Mouse (Mus musculus) liver, adult 2 months (tissue): ENCODE data around the gene Ndufaf7. TPM values are rescaled to one million over a fixed set of nuclear protein-coding genes. Genes with fewer than 3 reads are reported as not detected.

Experiments used
- DNase-seq: peaks from one replicate; pipeline ENCODE4 v3.0.0-alpha.2; 2011; ENCODE audit warnings: low read depth, low spot score; ENCODE audit errors: extremely low read depth
- H3K27ac ChIP-seq: fragments of 200-500 bp; replicated peaks from 2 replicates; pipeline ENCODE4 v1.5.1; 2012; ENCODE audit warnings: low read depth, mild to moderate bottlenecking, control low read depth, inconsistent platforms, low read length; ENCODE audit not compliant: insufficient read depth
- H3K27me3 ChIP-seq: fragments of 200-500 bp; 2 replicates; pipeline ENCODE4 v1.6.1; 2012; ENCODE audit warnings: mild to moderate bottlenecking, moderate library complexity, low read length, inconsistent platforms; ENCODE audit not compliant: control insufficient read depth, insufficient read depth
- H3K36me3 ChIP-seq: fragments of 200-500 bp; 2 replicates; pipeline ENCODE4 v1.6.1; 2012; ENCODE audit warnings: low read length, inconsistent platforms; ENCODE audit not compliant: control insufficient read depth, insufficient read depth
- H3K4me1 ChIP-seq: fragments of 200-500 bp; 2 replicates; pipeline ENCODE4 v1.6.1; 2011; ENCODE audit warnings: low read length; ENCODE audit not compliant: control insufficient read depth, insufficient read depth
- H3K4me3 ChIP-seq: fragments of 200-500 bp; 2 replicates; pipeline ENCODE4 v1.5.1; 2011; ENCODE audit warnings: low read depth, mild to moderate bottlenecking, control low read depth, low read length, moderate library complexity; ENCODE audit not compliant: insufficient read depth
- H3K79me2 ChIP-seq: fragments of 200-500 bp; 2 replicates; pipeline ENCODE4 v1.6.1; 2012; ENCODE audit warnings: inconsistent platforms, mild to moderate bottlenecking, low read length, moderate library complexity; ENCODE audit not compliant: control insufficient read depth, insufficient read depth
- H3K9ac ChIP-seq: fragments of 200-500 bp; 2 replicates; pipeline ENCODE4 v1.6.1; 2012; ENCODE audit warnings: low read depth, mild to moderate bottlenecking, control low read depth, inconsistent platforms, low read length
- CTCF ChIP-seq: fragments of 200-500 bp; IDR thresholded peaks from 2 replicates; pipeline ENCODE4 v1.5.1; 2011; ENCODE audit warnings: low read depth, low read length, control low read depth
- POLR2A ChIP-seq: fragments of 200-500 bp; IDR thresholded peaks from 2 replicates; pipeline ENCODE4 v1.6.1; 2011; ENCODE audit warnings: low read length, control low read depth; ENCODE audit not compliant: insufficient read depth; ENCODE audit errors: extremely low read depth
- WGBS: fragments of 180-500 bp; shearing (Covaris S2); methylation state at CpG from one replicate; pipeline ENCODE4 v1.1.7; 2018; 5-methylcytosine and 5-hydroxymethylcytosine counted together
- polyA plus RNA-seq: library from polyadenylated mRNA; depleted of rRNA; stranded (reverse); fragments of >200 nt; gene quantifications from 2 replicates; pipeline ENCODE4 v1.2.3, GENCODE M21; 2012; rRNA removed
- total RNA-seq: library from RNA; depleted of rRNA; stranded (reverse); fragments of >200 nt; gene quantifications from 2 replicates; pipeline ENCODE4 v1.2.3, GENCODE M21; 2014; rRNA removed

Ndufaf7 gene
- total and polyA plus RNA-seq, 2 experiments, result 5.5 to 17.3 TPM

DNA sequence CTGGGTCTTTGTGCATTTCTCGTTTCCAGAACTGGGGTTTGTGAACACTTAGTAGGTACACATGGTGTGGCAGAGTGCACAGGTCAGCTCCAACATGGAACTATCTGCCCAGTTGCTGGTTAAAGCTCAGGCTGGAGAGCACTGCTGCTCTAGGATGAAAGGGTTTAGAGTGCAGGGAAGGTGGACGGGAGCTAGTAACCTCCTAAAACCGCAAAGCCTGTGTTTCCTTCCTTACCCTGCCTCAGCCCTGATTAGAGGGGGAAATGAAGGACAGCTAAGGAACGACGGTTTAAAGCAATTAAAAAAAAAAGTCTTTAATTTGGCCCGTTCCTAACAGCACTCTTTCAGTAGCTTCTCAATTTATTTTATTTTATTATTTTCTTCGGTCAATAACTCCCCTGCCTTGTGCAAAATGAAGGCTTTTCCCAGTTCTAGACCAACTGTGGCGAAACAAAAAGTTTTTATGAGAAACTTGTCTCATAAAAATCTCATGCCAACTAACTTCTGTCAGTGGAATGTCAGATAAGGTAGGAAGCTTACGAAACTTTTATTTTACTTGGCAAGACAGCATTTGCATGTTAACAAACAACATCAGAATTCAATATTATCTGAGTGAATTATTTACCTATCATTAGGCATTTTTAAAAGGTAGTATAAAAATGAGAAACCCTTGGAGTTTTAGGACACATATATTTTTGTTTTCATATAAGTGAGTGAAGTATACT lies 55.5 kb downstream of the Ndufaf7 start:
- Histone ChIP-seq H3K36me3 (no peaks in the 10 kb centered on the region), H3K27me3 (no peaks in the 10 kb centered on the region), H3K4me1 (peaks cover 24% of the 10 kb centered on the region), H3K27ac (peak overlapping the region; percentile 97), H3K4me3 (peak overlapping the region; percentile 36), H3K9ac (peak overlapping the region; percentile 49), H3K79me2 (peaks cover 2% of the 10 kb centered on the region; the same call in 1 of the 2 replicates)
- 11% methylated on average over 9 of the region's 9 CpGs for WGBS
- DNase-seq, result peak; percentile 96
- TF ChIP-seq CTCF, result no peak
- TF ChIP-seq POLR2A, result no peak

GRCm38 (mm10) chr17:78993670-78994069 lies 56.7 kb downstream of the Ndufaf7 start:
- Histone ChIP-seq H3K27ac (no peak overlapping the region), H3K4me3 (no peak overlapping the region), H3K27me3 (no peaks in the 10 kb centered on the region), H3K4me1 (peaks cover 23% of the 10 kb centered on the region), H3K36me3 (no peaks in the 10 kb centered on the region), H3K9ac (no peak overlapping the region), H3K79me2 (peaks cover 5% of the 10 kb centered on the region; the same call in 1 of the 2 replicates)
- no peak for TF ChIP-seq CTCF
- no peak for DNase-seq
- WGBS, result 77% methylated on average over 2 of the region's 2 CpGs

DNA sequence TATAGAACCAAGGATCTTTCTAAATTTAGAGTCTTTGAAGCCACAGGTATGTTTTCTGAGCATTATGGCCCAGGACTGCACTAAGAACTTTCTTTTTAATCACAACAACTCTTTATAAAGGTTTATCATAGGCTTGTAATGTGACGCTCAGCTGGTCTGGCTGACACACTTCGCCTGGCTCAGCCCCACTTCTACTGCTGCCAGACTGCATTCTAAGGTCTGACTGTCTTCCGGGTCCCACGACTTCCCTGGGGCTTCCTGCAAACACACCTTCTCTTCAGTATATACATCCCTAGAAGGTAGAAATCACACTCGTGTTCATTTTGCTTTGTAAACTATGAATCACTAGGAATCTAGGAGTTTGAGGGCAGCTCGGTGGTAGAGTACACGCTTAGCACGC lies 57.4 kb downstream of the Ndufaf7 start:
- Histone ChIP-seq H3K4me3 (no peak overlapping the region), H3K36me3 (no peaks in the 10 kb centered on the region), H3K4me1 (peaks cover 21% of the 10 kb centered on the region), H3K27me3 (no peaks in the 10 kb centered on the region), H3K27ac (peak overlapping the region; percentile 35), H3K79me2 (peaks cover 5% of the 10 kb centered on the region; the same call in 1 of the 2 replicates), H3K9ac (no peak overlapping the region)
- TF ChIP-seq POLR2A (no peak), CTCF (no peak)
- DNase-seq, result no peak
- 44% methylated on average over 8 of the region's 8 CpGs for WGBS

GRCm38 (mm10) chr17:78994931-78995820 lies 58.2 kb downstream of the Ndufaf7 start:
- DNase-seq, result peak; percentile 67
- peaks cover 25% of the 10 kb centered on the region for H3K4me1 ChIP-seq
- peak overlapping the region; percentile 85 for H3K27ac ChIP-seq
- no peaks in the 10 kb centered on the region for H3K27me3 ChIP-seq
- H3K36me3 ChIP-seq, result no peaks in the 10 kb centered on the region
- no peak overlapping the region for H3K4me3 ChIP-seq
- H3K79me2 ChIP-seq, result peaks cover 5% of the 10 kb centered on the region; the same call in 1 of the 2 replicates
- 12% methylated on average over 9 of the region's 9 CpGs for WGBS
- no peak for TF ChIP-seq POLR2A
- TF ChIP-seq CTCF, result no peak
- H3K9ac ChIP-seq, result peak overlapping the region; percentile 50; the same call in 1 of the 2 replicates

Other genes with a start within 250 kb of the Ndufaf7 start
- 7.1 and 8.8 TPM in 2 replicates for gene Strn, start 199.9 kb upstream of the Ndufaf7 start, total RNA-seq
- gene Strn, start 199.9 kb upstream of the Ndufaf7 start, polyA plus RNA-seq, result 2.7 and 2.8 TPM in 2 replicates
- 8.3 and 10.0 TPM in 2 replicates for gene Heatr5b, start 101.8 kb upstream of the Ndufaf7 start, total RNA-seq
- gene Heatr5b, start 101.8 kb upstream of the Ndufaf7 start, polyA plus RNA-seq, result 7.5 and 8.9 TPM in 2 replicates
- gene Gpatch11, start 101.6 kb upstream of the Ndufaf7 start, total RNA-seq, result 7.9 and 8.1 TPM in 2 replicates
- 4.7 and 4.9 TPM in 2 replicates for gene Gpatch11, start 101.6 kb upstream of the Ndufaf7 start, polyA plus RNA-seq
- gene Eif2ak2, start 54.6 kb upstream of the Ndufaf7 start, total RNA-seq, result 11.1 and 15.3 TPM in 2 replicates
- 2.3 and 2.5 TPM in 2 replicates for gene Eif2ak2, start 54.6 kb upstream of the Ndufaf7 start, polyA plus RNA-seq
- gene Sult6b1, start 30.1 kb upstream of the Ndufaf7 start, total RNA-seq, result not detected in 2 replicates
- gene Sult6b1, start 30.1 kb upstream of the Ndufaf7 start, polyA plus RNA-seq, result not detected in 2 replicates
- gene Cebpzos, start 20.6 kb upstream of the Ndufaf7 start, total RNA-seq, result 18.4 and 29.2 TPM in 2 replicates
- 9.6 and 11.0 TPM in 2 replicates for gene Cebpzos, start 20.6 kb upstream of the Ndufaf7 start, polyA plus RNA-seq
- gene Cebpz, start 70 bp upstream of the Ndufaf7 start, total RNA-seq, result 17.7 and 19.0 TPM in 2 replicates
- gene Cebpz, start 70 bp upstream of the Ndufaf7 start, polyA plus RNA-seq, result 3.2 and 4.4 TPM in 2 replicates
- gene Prkd3, start 83.7 kb downstream of the Ndufaf7 start, total RNA-seq, result 191 and 211 TPM in 2 replicates
- 71.8 and 79.6 TPM in 2 replicates for gene Prkd3, start 83.7 kb downstream of the Ndufaf7 start, polyA plus RNA-seq
- gene Qpct, start 114.8 kb downstream of the Ndufaf7 start, total RNA-seq, result 17.6 and 26.6 TPM in 2 replicates
- gene Qpct, start 114.8 kb downstream of the Ndufaf7 start, polyA plus RNA-seq, result 9.8 and 12.1 TPM in 2 replicates